Mouse (Mus musculus) erythroblast, adult 5-6 weeks (primary cell): ENCODE measurements around the gene Ercc6l2. TPM values are rescaled to one million over a fixed set of nuclear protein-coding genes. Genes with fewer than 3 reads are reported as not detected.
"Not testable (repeated sequence)": the region's sequence is repeated elsewhere in the genome, so short reads cannot be mapped to it uniquely, and the experiment has no call there.

Experiments
- ATAC-seq: replicated peaks from 2 replicates; pipeline ENCODE4 v1.8.0; 2016; ENCODE audit warnings: moderate number of reproducible peaks, mild to moderate bottlenecking, moderate TSS enrichment, inconsistent platforms; ENCODE audit not compliant: poor library complexity, low FRiP score, severe bottlenecking
- total RNA-seq, 2 experiments: library from RNA; stranded (forward) in 1 of 2; stranded (reverse) in 1 of 2; fragments of 150-400 nt in 1 of 2; fragments of 200-764, 138-1000 nt in 1 of 2; gene quantifications; 2 replicates each; pipeline versions ENCODE4 v1.2.3 to v1.2.4; 2015 to 2017; ENCODE audit warnings: low replicate concordance in 2 of 2

Gene Ercc6l2
- total RNA-seq, 2 experiments from 2014 or later = 19.5 to 22.5 TPM

GRCm38 (mm10) chr13:63924036-63924435 lies 109.0 kb downstream of the Ercc6l2 start:
- not testable (repeated sequence) for ATAC-seq

GRCm38 (mm10) chr13:63927326-63927725 lies 112.3 kb downstream of the Ercc6l2 start:
- ATAC-seq = no peak

GRCm38 (mm10) chr13:63929351-63929750 lies 114.3 kb downstream of the Ercc6l2 start:
- ATAC-seq = no peak

GRCm38 (mm10) chr13:63929917-63930515 lies 115.0 kb downstream of the Ercc6l2 start:
- no peak for ATAC-seq

- no peak for ATAC-seq
Measured at GRCm38 (mm10) chr13:63930525-63930924, 115.5 kb downstream of the Ercc6l2 start.

- peak; percentile 57; the same call in 1 of the 2 replicates for ATAC-seq
Measured at GRCm38 (mm10) chr13:63936369-63936768, 121.3 kb downstream of the Ercc6l2 start.

- no peak for ATAC-seq
Measured at GRCm38 (mm10) chr13:63940257-63940656, 125.2 kb downstream of the Ercc6l2 start.

GRCm38 (mm10) chr13:63941170-63941569 lies 126.1 kb downstream of the Ercc6l2 start:
- no peak for ATAC-seq

GRCm38 (mm10) chr13:63943605-63944004 lies 128.6 kb downstream of the Ercc6l2 start:
- ATAC-seq = no peak

- ATAC-seq = no peak
Measured at GRCm38 (mm10) chr13:63944344-63945021, 129.4 kb downstream of the Ercc6l2 start.

Other genes starting within 250 kb of the Ercc6l2 start
- 2.5 and 4.8 TPM in 2 replicates for gene Ptch1, start 241.6 kb upstream of the Ercc6l2 start, total RNA-seq (2015; ENCODE audit: low replicate concordance)
- 1.5 and 2.5 TPM in 2 replicates for gene Ptch1, start 241.6 kb upstream of the Ercc6l2 start, total RNA-seq (2017; ENCODE audit: low replicate concordance)